Mouse (Mus musculus): ENCODE data around the gene Thra.

DNA sequence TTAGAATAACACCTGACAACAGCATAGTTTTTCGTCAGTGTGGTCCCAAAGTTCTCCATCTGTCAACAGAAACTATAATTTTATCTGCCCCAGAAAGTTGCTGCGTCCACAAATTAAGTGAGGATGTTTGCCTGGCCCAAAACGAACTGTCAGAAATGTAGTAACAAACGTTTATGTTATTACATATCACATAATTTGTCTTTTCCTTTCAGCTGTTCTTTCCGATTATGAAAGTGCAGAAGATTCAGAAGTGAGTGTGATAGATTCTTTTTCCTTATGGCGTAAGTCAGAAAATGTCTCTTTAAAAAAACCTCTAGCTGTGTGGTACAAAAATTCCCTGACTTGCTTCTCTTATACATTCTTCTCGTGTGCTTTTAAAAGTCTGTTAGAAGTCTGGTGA is 70.2 kb downstream of the Thra start:
- TF ChIP-seq MYOG (IDR thresholded peaks at IDR 0.05; ENCODE audit: control insufficient read depth in 1 of 3, insufficient read depth in 1 of 3, insufficient read length in 2 of 3, low read depth in 2 of 3) = no peak
- no peak for TF ChIP-seq POLR2A (IDR thresholded peaks at IDR 0.05; ENCODE audit: insufficient read length, low read depth)
- no peak for TF ChIP-seq CEBPB (IDR thresholded peaks at IDR 0.05; ENCODE audit: insufficient read depth, poor library complexity, severe bottlenecking)
- no peak for TF ChIP-seq USF1 (IDR thresholded peaks at IDR 0.05; ENCODE audit: low read depth)
- TF ChIP-seq E2F4 (IDR thresholded peaks at IDR 0.05; ENCODE audit: insufficient read depth) = no peak
- TF ChIP-seq POLR2AphosphoS2 (IDR thresholded peaks at IDR 0.05; ENCODE audit: insufficient read length, low read depth) = no peak
- TF ChIP-seq SRF (IDR thresholded peaks at IDR 0.05; ENCODE audit: control insufficient read depth, insufficient read length, low read depth) = no peak
